Mouse (Mus musculus) liver, adult 2 months (tissue): ENCODE results near the gene Bfsp1.

Experiments
- CTCF ChIP-seq: fragments of 200-500 bp; IDR thresholded peaks from 2 replicates; pipeline ENCODE4 v1.5.1; 2011; ENCODE audit warnings: low read depth, low read length, control low read depth
- POLR2A ChIP-seq: fragments of 200-500 bp; IDR thresholded peaks from 2 replicates; pipeline ENCODE4 v1.6.1; 2011; ENCODE audit warnings: low read length, control low read depth; ENCODE audit not compliant: insufficient read depth; ENCODE audit errors: extremely low read depth

- no peak for TF ChIP-seq CTCF
- no peak for TF ChIP-seq POLR2A
Measured at GRCm38 (mm10) chr2:143796335-143797013, 66.5 kb downstream of the Bfsp1 start.
